Mouse (Mus musculus) kidney, adult 2 months (tissue): ENCODE measurements at regions not wholly inside any gene's neighbourhood (a gene's known extent, or its start where the extent isn't known, plus 50 kb on each side); places are given as distances from the start of the nearest gene placed in this dataset.

ENCODE experiments used
- CTCF ChIP-seq: fragments of 200-500 bp; conservative IDR thresholded peaks from 2 replicates; pipeline ENCODE4 v1.5.1; 2011; ENCODE audit warnings: low read depth, mild to moderate bottlenecking, control low read depth, low read length, moderate library complexity, mixed read lengths; ENCODE audit not compliant: insufficient read depth, insufficient read length
- POLR2A ChIP-seq: fragments of 200-500 bp; IDR thresholded peaks from one replicate; pipeline ENCODE4 v1.6.1; 2011; ENCODE audit warnings: low read depth, low read length, control low read depth

DNA sequence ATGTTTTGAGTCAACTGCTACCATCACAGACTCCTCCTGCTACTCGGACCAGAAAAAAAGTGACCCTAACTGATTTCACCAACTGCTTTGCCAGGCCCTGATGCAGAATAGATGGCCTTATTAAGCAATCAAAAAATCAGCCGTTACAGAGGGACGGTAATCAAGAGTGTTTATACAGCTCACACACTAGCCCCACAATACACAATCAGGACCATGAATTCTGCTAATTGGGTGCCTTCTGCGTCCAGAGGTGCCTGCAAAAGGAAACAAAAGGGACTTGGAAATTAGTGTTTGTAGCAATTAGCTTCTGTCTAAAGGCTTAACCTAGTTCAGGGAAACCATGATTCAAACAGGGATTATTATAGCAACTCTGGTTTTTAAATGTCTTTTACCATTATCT is 168.4 kb downstream of the Brms1l start:
- TF ChIP-seq CTCF (no peak), POLR2A (no peak)
